Mouse (Mus musculus) 3134 (cell line): ENCODE results near the gene Mapk7.

ENCODE experiments used
- DNase-seq: peaks from one replicate; pipeline ENCODE4 v3.0.0-alpha.2; 2011; ENCODE audit warnings: low spot score; ENCODE audit not compliant: insufficient read length; ENCODE audit errors: extremely low read depth

The Mapk7 gene

GRCm38 (mm10) chr11:61494129-61494997 lies at the start of gene Mapk7:
Mapk7 (minus strand) TSS chr11:61494406.
- DNase-seq, result peak; percentile 100

DNA sequence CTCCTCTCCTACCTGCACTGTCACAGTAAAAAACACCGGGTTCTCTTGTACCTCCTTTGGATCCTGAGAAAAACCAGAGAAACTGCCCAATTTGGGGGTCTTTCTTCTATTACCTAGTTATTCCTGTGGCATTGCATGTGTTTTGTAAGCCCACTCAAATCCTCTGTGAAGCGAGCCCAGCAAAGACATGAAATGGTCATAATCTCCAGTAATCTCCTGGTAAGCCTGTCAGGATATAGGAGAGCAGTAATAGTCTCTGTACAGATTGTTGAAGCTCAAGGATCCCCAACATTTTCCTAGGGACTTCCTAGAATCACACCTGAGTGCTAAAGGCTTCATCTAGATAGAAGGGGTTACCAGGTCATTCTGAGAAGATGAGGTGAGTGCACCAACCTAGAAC lies 46.9 kb upstream of the Mapk7 start:
- no peak for DNase-seq

DNA sequence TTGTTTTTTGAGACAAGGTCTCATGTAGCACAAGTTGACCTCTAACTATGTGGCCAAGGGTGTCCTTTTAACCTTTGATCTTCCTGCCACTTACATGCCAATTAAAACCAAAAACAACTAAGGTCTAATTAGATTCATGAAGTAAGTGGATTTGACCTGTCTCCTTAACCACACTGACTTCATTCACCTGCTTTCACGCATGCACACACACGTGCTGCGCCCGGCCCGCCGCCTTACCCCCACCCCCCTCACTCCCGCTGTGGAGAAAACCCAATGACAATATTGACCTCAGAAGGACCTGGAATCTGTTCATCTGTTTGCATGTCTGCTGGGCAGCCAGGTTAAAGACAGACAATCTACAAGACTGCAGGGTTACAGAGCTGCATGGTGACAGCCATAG lies 46.4 kb upstream of the Mapk7 start:
- no peak for DNase-seq

GRCm38 (mm10) chr11:61537362-61537761 lies 43.2 kb upstream of the Mapk7 start:
- DNase-seq, result no peak

DNA sequence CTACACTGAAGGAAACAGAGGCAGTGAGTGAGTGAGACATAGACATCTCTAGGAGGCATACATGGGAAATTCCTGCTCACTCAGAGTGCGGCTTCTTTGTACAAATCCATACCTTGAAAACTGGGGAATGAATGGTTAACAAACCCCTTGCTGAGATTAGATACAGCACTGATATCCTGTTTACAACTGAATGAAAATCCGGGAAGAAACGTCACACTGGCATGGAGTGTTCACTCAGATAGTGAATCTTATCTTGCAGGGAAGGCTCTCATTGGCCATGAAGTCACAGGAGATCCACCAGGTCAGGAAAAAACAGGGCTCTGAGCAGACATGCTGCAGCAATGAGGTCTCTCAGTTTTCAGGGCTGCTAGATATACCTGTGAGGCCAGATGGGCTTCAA lies 42.7 kb upstream of the Mapk7 start:
- no peak for DNase-seq

DNA sequence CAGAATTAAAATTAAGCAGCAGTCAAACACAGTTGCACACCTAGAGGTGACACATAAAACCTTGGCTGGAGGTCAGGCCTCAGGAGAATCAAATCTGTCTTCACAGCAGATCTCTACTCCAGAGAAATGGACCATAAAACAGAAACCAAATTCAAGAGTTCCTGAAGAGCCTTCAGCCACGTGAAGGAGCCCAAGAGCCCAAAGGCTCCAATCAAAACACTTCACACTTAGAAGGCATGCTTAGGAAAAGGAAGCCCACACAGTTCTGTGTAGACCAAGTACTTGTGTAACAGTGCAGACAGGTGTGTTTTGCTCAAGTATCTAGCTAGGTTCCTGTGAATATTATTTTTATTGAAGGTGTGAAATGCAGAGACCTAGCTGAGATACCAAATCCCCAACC lies 41.3 kb upstream of the Mapk7 start:
- no peak for DNase-seq

DNA sequence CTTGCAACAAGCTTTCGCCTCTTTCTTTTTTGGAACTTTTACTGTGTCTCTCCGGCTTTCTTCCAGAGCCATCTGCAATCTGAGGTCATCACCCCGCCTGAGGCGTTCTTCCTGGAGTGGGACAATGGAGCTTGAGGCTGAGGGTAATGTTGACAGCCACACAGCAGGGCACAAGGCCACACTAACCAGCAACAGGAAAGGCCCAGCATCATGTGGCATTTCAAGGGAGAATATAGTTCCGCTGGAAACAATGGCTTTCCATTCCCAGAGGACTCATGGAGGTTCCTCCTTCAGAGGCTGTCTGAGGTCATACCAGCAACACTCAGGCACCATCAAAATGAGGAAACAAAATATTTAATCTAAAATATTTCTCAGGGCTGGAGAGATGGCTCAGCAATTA lies 39.4 kb upstream of the Mapk7 start:
- no peak for DNase-seq

DNA sequence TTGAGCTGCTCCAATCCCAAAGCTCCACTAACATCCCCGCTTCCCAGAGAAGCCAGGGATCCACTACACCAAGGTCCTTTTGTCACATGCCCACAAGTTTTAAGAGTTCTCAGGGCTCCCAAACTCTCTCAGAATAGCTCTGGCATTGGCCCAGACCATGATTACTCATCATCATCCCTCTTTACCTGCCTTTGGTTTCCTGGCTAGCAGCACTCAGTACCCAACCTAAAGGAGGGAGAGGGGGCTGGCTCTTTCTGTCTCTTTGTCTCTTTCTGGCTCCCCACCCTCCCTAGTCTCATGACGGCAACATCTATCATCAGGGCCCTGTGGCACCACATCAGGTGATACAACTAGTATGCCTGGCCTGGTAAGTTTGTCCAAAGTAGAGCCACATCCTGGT lies 38.6 kb upstream of the Mapk7 start:
- no peak for DNase-seq

- no peak for DNase-seq
These were observed 35.1 kb upstream of the Mapk7 start for GRCm38 (mm10) chr11:61529268-61529713.

- no peak for DNase-seq
These were observed 32.7 kb upstream of the Mapk7 start for GRCm38 (mm10) chr11:61526872-61527271.

DNA sequence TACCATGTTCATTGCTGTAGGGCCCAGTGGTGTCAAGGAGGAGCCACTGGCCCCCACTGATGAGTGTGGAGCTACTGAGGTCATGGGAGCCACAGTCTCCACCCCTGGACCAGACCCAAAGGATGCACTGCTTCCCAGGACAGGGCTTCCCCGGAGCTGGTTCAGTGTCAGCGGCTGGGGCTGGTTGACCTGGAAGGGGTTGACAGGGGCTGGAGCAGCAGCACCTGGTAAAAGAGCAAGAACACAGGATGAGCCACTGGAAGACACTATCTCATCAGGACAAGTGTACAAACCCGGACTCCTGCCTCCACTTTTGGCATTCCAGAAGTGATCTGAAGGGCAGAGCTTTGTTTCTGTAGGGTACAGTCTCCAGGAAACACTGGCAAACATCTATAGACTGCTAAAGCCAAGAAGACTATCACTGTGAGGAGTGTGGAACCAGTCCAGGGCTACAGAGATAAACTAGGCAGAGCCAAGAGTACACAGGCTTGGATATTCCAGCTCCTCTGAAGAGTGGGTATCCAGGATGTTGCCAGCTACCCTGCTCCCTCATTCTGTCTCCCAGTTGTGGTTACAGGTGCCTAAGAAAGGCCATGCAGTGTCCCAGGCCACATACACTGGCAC lies 25.4 kb upstream of the Mapk7 start:
- DNase-seq, result no peak

GRCm38 (mm10) chr11:61518871-61519270 lies 24.7 kb upstream of the Mapk7 start:
- DNase-seq, result no peak

DNA sequence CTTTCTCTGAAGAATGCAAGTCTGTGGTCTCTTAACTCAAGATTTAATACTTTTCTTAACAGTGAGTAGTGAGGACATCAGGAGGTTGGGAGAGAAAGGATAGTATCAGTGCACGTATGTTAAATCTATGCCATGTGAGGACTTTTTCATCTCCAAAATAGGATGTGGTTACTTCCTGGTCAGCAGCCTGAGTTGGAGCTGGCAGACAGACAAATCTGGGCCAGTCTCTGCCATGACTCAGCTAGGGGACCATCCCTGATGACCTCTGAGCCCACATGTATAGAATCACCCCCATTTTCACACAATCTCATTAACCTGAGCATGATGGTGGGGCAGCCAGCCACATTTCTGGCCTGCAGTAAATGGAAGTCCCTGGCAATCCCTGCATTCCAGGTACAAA lies 23.8 kb upstream of the Mapk7 start:
- peak; percentile 33 for DNase-seq

- DNase-seq, result no peak
These were observed 20.7 kb upstream of the Mapk7 start for GRCm38 (mm10) chr11:61514953-61515352.

GRCm38 (mm10) chr11:61504713-61505257 lies 10.6 kb upstream of the Mapk7 start, which contains the start of gene B9d1:
B9d1 (plus strand) TSS chr11:61505144.
- peak; percentile 94 for DNase-seq

- no peak for DNase-seq
These were observed 9.7 kb upstream of the Mapk7 start for GRCm38 (mm10) chr11:61503933-61504332.

GRCm38 (mm10) chr11:61498736-61499504 lies 4.7 kb upstream of the Mapk7 start:
- DNase-seq, result no peak

DNA sequence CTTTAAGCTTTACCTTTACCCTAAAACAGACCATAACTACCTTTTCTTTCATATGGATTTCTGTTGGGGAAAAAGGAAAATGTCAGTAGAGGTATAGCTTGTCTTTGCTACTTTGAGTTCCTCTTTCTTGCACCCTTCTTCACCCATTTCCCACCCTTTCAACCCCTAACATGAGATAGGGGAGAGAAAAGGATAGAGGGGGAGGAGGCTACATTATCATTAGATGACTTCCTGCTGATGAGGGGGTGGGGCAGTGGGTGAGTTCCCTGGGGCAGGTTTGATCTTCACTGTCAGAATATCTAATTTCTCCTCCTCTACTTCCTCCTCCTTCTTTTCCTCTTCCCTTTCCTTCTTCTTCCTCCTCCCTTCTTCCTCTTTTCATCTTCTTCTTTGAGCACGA lies 3.3 kb upstream of the Mapk7 start:
- no peak for DNase-seq

DNA sequence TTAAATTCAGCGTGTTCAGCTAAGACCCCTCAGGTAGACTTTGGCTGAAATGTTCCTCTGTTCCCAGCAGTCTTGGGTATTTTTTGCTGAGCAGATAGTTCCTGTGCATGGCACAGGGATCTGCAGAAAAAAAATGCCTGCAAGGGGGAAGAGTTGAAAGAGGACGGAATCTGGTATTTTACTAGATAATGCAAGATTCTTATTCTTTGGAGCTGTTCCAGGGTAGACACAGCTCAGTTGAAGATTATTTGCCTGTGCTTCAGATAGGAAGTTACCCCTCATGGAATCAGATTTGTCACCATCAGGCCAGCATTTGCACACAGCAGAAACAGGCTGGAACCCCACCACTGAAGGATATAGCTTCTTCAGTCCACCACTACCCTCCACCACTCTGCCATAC lies 1.3 kb upstream of the Mapk7 start:
- DNase-seq, result no peak

DNA sequence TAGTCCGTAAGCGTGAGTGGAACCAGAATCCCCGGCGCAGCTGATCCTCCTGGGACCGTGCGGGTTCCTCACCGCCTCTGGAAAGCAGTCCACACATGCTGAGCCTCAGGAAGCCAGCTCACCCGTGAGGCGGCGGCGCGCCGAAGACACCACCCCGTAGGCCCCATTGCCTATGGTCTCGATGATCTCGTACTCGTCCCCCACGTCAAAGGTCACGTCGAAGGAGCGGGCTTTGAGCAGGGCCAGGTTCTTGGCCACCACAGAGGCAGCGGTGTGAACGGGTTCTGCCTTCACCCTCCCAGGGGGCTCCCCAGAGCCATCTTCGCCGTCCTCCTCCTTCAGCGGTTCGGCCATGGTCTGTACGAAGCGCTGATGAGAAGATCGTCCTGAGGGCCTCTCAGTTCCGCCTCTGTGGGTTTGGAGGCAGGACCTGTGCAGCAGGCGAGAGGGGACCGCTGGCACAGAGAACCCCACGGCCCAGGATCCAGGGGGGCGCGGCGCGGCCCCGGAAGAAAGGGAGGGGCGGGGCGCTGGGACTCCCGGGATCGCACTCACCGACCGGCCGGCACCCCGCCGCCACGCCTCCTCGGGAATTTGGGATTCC lies 579 bp downstream of the Mapk7 start:
- DNase-seq, result no peak
